Mouse (Mus musculus) stomach, embryonic 16.5 days (tissue): ENCODE data around the gene Tubb4a. TPM values are rescaled to one million over a fixed set of nuclear protein-coding genes. Genes with fewer than 3 reads are reported as not detected.

Experiments used
- polyA plus RNA-seq: library from polyadenylated mRNA; unstranded; fragments of >200 nt; fragmentation: Nextera tagmentation; extraction: Ambion mirVana; gene quantifications from 2 replicates; pipeline ENCODE4 v1.2.1, GENCODE M21; 2015

The Tubb4a gene
- polyA plus RNA-seq, 1 experiment from 2014 or later = 20.5 TPM

Other genes with a start within 250 kb of the Tubb4a start
- not detected in 2 replicates for gene Acsbg2, start 213.3 kb downstream of the Tubb4a start, polyA plus RNA-seq
- 0.45 and 0.60 TPM in 2 replicates for gene 1700061G19Rik, start 212.3 kb downstream of the Tubb4a start, polyA plus RNA-seq
- gene Mllt1, start 152.4 kb downstream of the Tubb4a start, polyA plus RNA-seq = 22.4 and 25.5 TPM in 2 replicates
- gene Acer1, start 105.7 kb downstream of the Tubb4a start, polyA plus RNA-seq = 0.46 and 1.0 TPM in 2 replicates
- gene Clpp, start 97.5 kb downstream of the Tubb4a start, polyA plus RNA-seq = 129 and 130 TPM in 2 replicates
- 31.1 and 35.7 TPM in 2 replicates for gene Alkbh7, start 90.4 kb downstream of the Tubb4a start, polyA plus RNA-seq
- gene Pspn, start 87.8 kb downstream of the Tubb4a start, polyA plus RNA-seq = 0.56 TPM in 1 of 2 replicates, not detected in the other
- 58.0 and 63.2 TPM in 2 replicates for gene Gtf2f1, start 76.5 kb downstream of the Tubb4a start, polyA plus RNA-seq
- gene Gm17949, start 76.3 kb downstream of the Tubb4a start, polyA plus RNA-seq = 0.67 and 0.90 TPM in 2 replicates
- 18.6 and 20.1 TPM in 2 replicates for gene Khsrp, start 56.3 kb downstream of the Tubb4a start, polyA plus RNA-seq
- not detected in 2 replicates for gene Slc25a41, start 46.1 kb downstream of the Tubb4a start, polyA plus RNA-seq
- gene Crb3, start 28.7 kb downstream of the Tubb4a start, polyA plus RNA-seq = 62.6 and 65.5 TPM in 2 replicates
- gene Slc25a23, start 27.9 kb downstream of the Tubb4a start, polyA plus RNA-seq = 6.5 and 7.4 TPM in 2 replicates
- gene Dennd1c, start 9.3 kb downstream of the Tubb4a start, polyA plus RNA-seq = 6.3 and 6.6 TPM in 2 replicates
- 9.2 and 10.4 TPM in 2 replicates for gene Tnfsf9, start 17.5 kb upstream of the Tubb4a start, polyA plus RNA-seq
- gene Cd70, start 62.0 kb upstream of the Tubb4a start, polyA plus RNA-seq = 0.17 TPM in 1 of 2 replicates, not detected in the other
- gene Tnfsf14, start 106.4 kb upstream of the Tubb4a start, polyA plus RNA-seq = 0.31 and 0.53 TPM in 2 replicates
- 17.0 and 19.5 TPM in 2 replicates for gene C3, start 140.4 kb upstream of the Tubb4a start, polyA plus RNA-seq
- 50.0 and 52.0 TPM in 2 replicates for gene Gpr108, start 160.7 kb upstream of the Tubb4a start, polyA plus RNA-seq
- gene Trip10, start 161.7 kb upstream of the Tubb4a start, polyA plus RNA-seq = 45.4 and 46.9 TPM in 2 replicates
- 3.9 and 5.8 TPM in 2 replicates for gene Vav1, start 191.3 kb upstream of the Tubb4a start, polyA plus RNA-seq